Mouse (Mus musculus) embryo, embryonic 10 days (tissue): Measurements from ENCODE around the gene Dhx38.

Experiments
- DNase-seq: peaks from one replicate; pipeline ENCODE4 v3.0.0-alpha.2; 2015; ENCODE audit warnings: low spot score

Dhx38 gene

GRCm38 (mm10) chr8:109544049-109544448, 21.6 kb downstream of the Dhx38 start:
- no peak for DNase-seq

- DNase-seq = no peak
Measured at GRCm38 (mm10) chr8:109542748-109543519, 22.7 kb downstream of the Dhx38 start.

GRCm38 (mm10) chr8:109542165-109542564, 23.5 kb downstream of the Dhx38 start:
- DNase-seq = no peak

GRCm38 (mm10) chr8:109536703-109537102, 29.0 kb downstream of the Dhx38 start:
- DNase-seq = peak; percentile 89

- peak; percentile 52 for DNase-seq
Measured at GRCm38 (mm10) chr8:109535140-109535990, 30.3 kb downstream of the Dhx38 start.

GRCm38 (mm10) chr8:109524008-109524407, 41.7 kb downstream of the Dhx38 start:
- no peak for DNase-seq

- no peak for DNase-seq
Measured at GRCm38 (mm10) chr8:109505560-109505959, 60.1 kb downstream of the Dhx38 start.

- DNase-seq = no peak
Measured at GRCm38 (mm10) chr8:109503566-109503965, 62.1 kb downstream of the Dhx38 start.

GRCm38 (mm10) chr8:109499009-109499717, 66.5 kb downstream of the Dhx38 start:
- DNase-seq = no peak
